Mouse (Mus musculus) forebrain, embryonic 14.5 days (tissue): Measurements from ENCODE around the gene Plce1. TPM values are rescaled to one million over a fixed set of nuclear protein-coding genes. Genes with fewer than 3 reads are reported as not detected.

Experiments used
- ATAC-seq: fragments of 200-750 bp; cut with Nextera tagmentation; 2 replicates; pipeline ENCODE4 v1.8.0; 2017; ENCODE audit warnings: mild to moderate bottlenecking, moderate library complexity
- DNase-seq: peaks from one replicate; pipeline ENCODE4 v3.0.0-alpha.2; 2015; ENCODE audit warnings: low spot score
- H3K27ac ChIP-seq: fragments of 300-500 bp; sonication (generic); 2 replicates; pipeline ENCODE4 v1.5.1; 2014; ENCODE audit warnings: low read depth, mild to moderate bottlenecking, control low read depth, low read length, moderate library complexity
- H3K27me3 ChIP-seq: fragments of 300-500 bp; sonication (generic); replicated peaks from 2 replicates; pipeline ENCODE4 v1.6.1; 2014; ENCODE audit warnings: low read length, control low read depth, mixed read lengths; ENCODE audit not compliant: control insufficient read depth, insufficient read depth
- H3K36me3 ChIP-seq: fragments of 300-500 bp; sonication (generic); 2 replicates; pipeline ENCODE4 v1.6.1; 2014; ENCODE audit warnings: low read length, control low read depth; ENCODE audit not compliant: control insufficient read depth, insufficient read depth
- H3K4me1 ChIP-seq: fragments of 300-500 bp; sonication (generic); 2 replicates; pipeline ENCODE4 v1.6.1; 2014; ENCODE audit warnings: antibody characterized with exemption, low read length, control low read depth; ENCODE audit not compliant: control insufficient read depth, insufficient read depth
- H3K4me2 ChIP-seq: fragments of 300-500 bp; sonication (generic); 2 replicates; pipeline ENCODE4 v1.6.1; 2014; ENCODE audit warnings: mild to moderate bottlenecking, control low read depth, low read length
- H3K4me3 ChIP-seq: fragments of 300-500 bp; sonication (generic); 2 replicates; pipeline ENCODE4 v1.5.1; 2014; ENCODE audit warnings: low read depth, low read length, control low read depth
- H3K9ac ChIP-seq: fragments of 300-500 bp; sonication (generic); 2 replicates; pipeline ENCODE4 v1.6.1; 2014; ENCODE audit warnings: mild to moderate bottlenecking, low read length, control low read depth, moderate library complexity
- H3K9me3 ChIP-seq: fragments of 300-500 bp; sonication (generic); replicated peaks from 2 replicates; pipeline ENCODE4 v1.6.1; 2016; ENCODE audit warnings: low read length, control low read depth, mixed read lengths; ENCODE audit not compliant: control insufficient read depth
- WGBS: fragments of 180-500 bp; shearing (Covaris S2); extraction: QIAGEN DNeasy Blood & Tissue Kit; methylation state at CpG from one replicate; pipeline ENCODE4 v1.1.7; 2014; 5-methylcytosine and 5-hydroxymethylcytosine counted together
- polyA plus RNA-seq: library from polyadenylated mRNA; unstranded; fragments of >200 nt; fragmentation: Nextera tagmentation; extraction: Ambion mirVana; gene quantifications from 2 replicates; pipeline ENCODE4 v1.2.1, GENCODE M21; 2014

Gene Plce1
- polyA plus RNA-seq, 1 experiment from 2014 or later: 3.4 TPM

- no peaks in the 10 kb centered on the region for H3K36me3 ChIP-seq
- H3K4me2 ChIP-seq: no peak overlapping the region
- H3K27ac ChIP-seq: no peak overlapping the region
- H3K9me3 ChIP-seq: no peaks in the 10 kb centered on the region
- WGBS: 59% methylated on average over 2 of the region's 2 CpGs
- ATAC-seq (no peak), DNase-seq (no peak)
- H3K27me3 ChIP-seq: no peaks in the 10 kb centered on the region
- no peak overlapping the region for H3K4me3 ChIP-seq
- no peaks in the 10 kb centered on the region for H3K4me1 ChIP-seq
- no peak overlapping the region for H3K9ac ChIP-seq
Measured at GRCm38 (mm10) chr19:38693331-38693730, 212.4 kb downstream of the Plce1 start.

GRCm38 (mm10) chr19:38693769-38694168 lies 212.9 kb downstream of the Plce1 start:
- H3K36me3 ChIP-seq: no peaks in the 10 kb centered on the region
- no peaks in the 10 kb centered on the region for H3K9me3 ChIP-seq
- H3K4me3 ChIP-seq: no peak overlapping the region
- no peak overlapping the region for H3K4me2 ChIP-seq
- no peak overlapping the region for H3K9ac ChIP-seq
- no peaks in the 10 kb centered on the region for H3K27me3 ChIP-seq
- 85% methylated on average over 4 of the region's 4 CpGs for WGBS
- H3K4me1 ChIP-seq: no peaks in the 10 kb centered on the region
- ATAC-seq (no peak), DNase-seq (no peak)
- no peak overlapping the region for H3K27ac ChIP-seq

- no peak for DNase-seq
- 96% methylated on average over 8 of the region's 8 CpGs for WGBS
Measured at GRCm38 (mm10) chr19:38701776-38702175, 220.9 kb downstream of the Plce1 start.

GRCm38 (mm10) chr19:38704742-38705141 lies 223.8 kb downstream of the Plce1 start:
- no peak overlapping the region for H3K9ac ChIP-seq
- H3K27me3 ChIP-seq: no peaks in the 10 kb centered on the region
- H3K4me2 ChIP-seq: no peak overlapping the region
- H3K36me3 ChIP-seq: no peaks in the 10 kb centered on the region
- H3K4me1 ChIP-seq: no peaks in the 10 kb centered on the region
- no peaks in the 10 kb centered on the region for H3K9me3 ChIP-seq
- H3K27ac ChIP-seq: no peak overlapping the region
- ATAC-seq (no peak), DNase-seq (no peak)
- WGBS: 88% methylated on average over 3 of the region's 3 CpGs
- H3K4me3 ChIP-seq: no peak overlapping the region

More at GRCm38 (mm10) chr19:38701776-38702175, 220.9 kb downstream of the Plce1 start:
- no peak for ATAC-seq
- H3K36me3 ChIP-seq: no peaks in the 10 kb centered on the region
- H3K27me3 ChIP-seq: no peaks in the 10 kb centered on the region
- no peak overlapping the region for H3K4me2 ChIP-seq
- no peak overlapping the region for H3K4me3 ChIP-seq
- no peak overlapping the region for H3K9ac ChIP-seq
- H3K9me3 ChIP-seq: no peaks in the 10 kb centered on the region
- H3K4me1 ChIP-seq: no peaks in the 10 kb centered on the region
- H3K27ac ChIP-seq: no peak overlapping the region

GRCm38 (mm10) chr19:38705244-38705643 lies 224.3 kb downstream of the Plce1 start:
- H3K4me2 ChIP-seq: no peak overlapping the region
- H3K27me3 ChIP-seq: no peaks in the 10 kb centered on the region
- ATAC-seq (no peak), DNase-seq (no peak)
- no peak overlapping the region for H3K9ac ChIP-seq
- 92% methylated on average over 11 of the region's 11 CpGs for WGBS
- no peaks in the 10 kb centered on the region for H3K36me3 ChIP-seq
- H3K27ac ChIP-seq: no peak overlapping the region
- H3K9me3 ChIP-seq: no peaks in the 10 kb centered on the region
- no peak overlapping the region for H3K4me3 ChIP-seq
- H3K4me1 ChIP-seq: no peaks in the 10 kb centered on the region

GRCm38 (mm10) chr19:38706449-38706848 lies 225.5 kb downstream of the Plce1 start:
- Histone ChIP-seq H3K4me2 (no peak overlapping the region), H3K9ac (no peak overlapping the region), H3K27ac (no peak overlapping the region), H3K9me3 (no peaks in the 10 kb centered on the region), H3K4me1 (no peaks in the 10 kb centered on the region), H3K4me3 (no peak overlapping the region), H3K27me3 (no peaks in the 10 kb centered on the region), H3K36me3 (no peaks in the 10 kb centered on the region)
- no peak for DNase-seq
- ATAC-seq: no peak
- 90% methylated on average over 6 of the region's 6 CpGs for WGBS

- H3K4me3 ChIP-seq: no peak overlapping the region
Measured at GRCm38 (mm10) chr19:38709376-38709775, 228.5 kb downstream of the Plce1 start.

GRCm38 (mm10) chr19:38721808-38722207 lies 240.9 kb downstream of the Plce1 start:
- ATAC-seq (no peak), DNase-seq (no peak)
- no peak overlapping the region for H3K4me2 ChIP-seq
- H3K4me3 ChIP-seq: no peak overlapping the region
- H3K9ac ChIP-seq: no peak overlapping the region
- H3K9me3 ChIP-seq: no peaks in the 10 kb centered on the region
- H3K36me3 ChIP-seq: peaks cover 2% of the 10 kb centered on the region; the same call in 1 of the 2 replicates
- WGBS: 95% methylated on average over 4 of the region's 4 CpGs
- no peak overlapping the region for H3K27ac ChIP-seq
- 0 out of 2 replicates have a peak, but pooled peaks cover 6% of the 10 kb centered on the region for H3K4me1 ChIP-seq
- H3K27me3 ChIP-seq: no peaks in the 10 kb centered on the region

More at GRCm38 (mm10) chr19:38709376-38709775, 228.5 kb downstream of the Plce1 start:
- ATAC-seq: no peak
- H3K9me3 ChIP-seq: no peaks in the 10 kb centered on the region
- H3K4me1 ChIP-seq: no peaks in the 10 kb centered on the region
- no peak overlapping the region for H3K27ac ChIP-seq
- H3K27me3 ChIP-seq: no peaks in the 10 kb centered on the region
- H3K36me3 ChIP-seq: no peaks in the 10 kb centered on the region
- no peak for DNase-seq
- 76% methylated on average over 2 of the region's 2 CpGs for WGBS
- no peak overlapping the region for H3K9ac ChIP-seq
- H3K4me2 ChIP-seq: no peak overlapping the region

- no peak overlapping the region for H3K4me3 ChIP-seq
- H3K36me3 ChIP-seq: peaks cover 2% of the 10 kb centered on the region; the same call in 1 of the 2 replicates
- H3K4me2 ChIP-seq: no peak overlapping the region
- H3K9ac ChIP-seq: no peak overlapping the region
- H3K4me1 ChIP-seq: 0 out of 2 replicates have a peak, but pooled peaks cover 6% of the 10 kb centered on the region
- no peak overlapping the region for H3K27ac ChIP-seq
- no peak for DNase-seq
- H3K27me3 ChIP-seq: no peaks in the 10 kb centered on the region
- ATAC-seq: no peak
- 92% methylated on average over 6 of the region's 6 CpGs for WGBS
- H3K9me3 ChIP-seq: no peaks in the 10 kb centered on the region
Measured at GRCm38 (mm10) chr19:38722982-38723381, 242.1 kb downstream of the Plce1 start.
